Mouse (Mus musculus): Measurements from ENCODE around the gene March5. TPM values are rescaled to one million over a fixed set of nuclear protein-coding genes. Genes with fewer than 3 reads are reported as not detected.
"Not testable (repeated sequence)": the region's sequence is repeated elsewhere in the genome, so short reads cannot be mapped to it uniquely, and the experiment has no call there.

Gene March5
- polyA plus RNA-seq, 1 experiment from 2014 or later = 76.9 TPM

DNA sequence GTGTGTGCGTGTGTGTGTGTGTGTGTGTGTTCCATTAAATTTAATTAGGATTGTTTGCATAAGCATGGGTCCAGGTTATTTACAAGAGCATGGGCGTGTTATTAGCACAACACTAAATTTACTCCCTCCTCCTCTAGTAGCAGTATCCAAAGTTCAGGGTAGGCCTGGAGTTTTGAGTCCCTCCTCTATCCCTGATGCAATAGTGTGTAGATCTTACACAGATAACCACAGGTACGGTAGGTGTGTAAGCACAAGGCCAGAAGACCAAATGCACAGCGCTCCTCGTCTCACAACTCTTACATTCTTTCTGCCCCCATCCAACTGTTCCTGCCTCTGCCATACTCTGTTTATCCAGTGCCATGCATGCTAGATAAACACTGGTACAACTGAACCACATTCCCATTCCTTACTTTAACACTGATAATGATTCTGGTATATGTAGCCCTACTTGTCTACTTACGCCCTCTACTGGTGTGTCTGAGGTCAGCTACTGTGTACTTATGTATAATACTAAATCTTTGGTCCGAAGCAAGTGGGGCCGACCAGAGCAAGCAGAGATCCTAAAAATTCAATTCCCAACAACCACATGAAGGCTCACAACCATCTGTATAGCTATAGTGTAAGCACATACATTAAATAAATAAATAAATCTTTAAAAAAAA is 2.3 kb downstream of the March5 start:
- H3K9ac ChIP-seq = peak overlapping the region; percentile 19; the same call in 1 of the 2 replicates
- peaks cover 35% of the 10 kb centered on the region for H3K36me3 ChIP-seq
- H3K4me3 ChIP-seq = peak overlapping the region; percentile 86
- ATAC-seq (ENCODE audit: extremely low read depth, insufficient number of reproducible peaks, low FRiP score, low TSS enrichment) = no peak
- no peak overlapping the region for H3K27ac ChIP-seq (replicated peaks)
- WGBS = 87% methylated on average over 8 of the region's 8 CpGs
- H3K27me3 ChIP-seq (replicated peaks) = no peaks in the 10 kb centered on the region
- H3K4me1 ChIP-seq = peaks cover 31% of the 10 kb centered on the region
- H3K4me2 ChIP-seq = peak overlapping the region; percentile 82
- no peaks in the 10 kb centered on the region for H3K9me3 ChIP-seq

DNA sequence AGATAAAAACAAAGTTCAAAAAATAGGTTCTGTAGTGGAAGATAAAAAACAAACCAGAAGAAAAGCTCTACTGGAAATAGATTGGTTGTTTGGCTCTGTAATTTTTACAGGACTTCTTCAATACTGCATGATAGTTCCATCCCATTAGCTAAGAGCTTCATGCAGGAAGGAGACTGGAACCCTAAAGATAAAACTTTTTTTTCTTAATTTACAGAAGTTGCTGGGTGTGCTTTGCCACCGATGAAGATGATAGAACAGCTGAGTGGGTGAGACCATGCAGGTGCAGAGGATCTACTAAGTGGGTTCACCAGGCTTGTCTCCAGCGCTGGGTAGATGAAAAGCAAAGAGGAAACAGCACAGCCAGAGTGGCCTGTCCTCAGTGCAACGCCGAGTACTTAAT is 3.1 kb downstream of the March5 start:
- H3K9ac ChIP-seq = no peak overlapping the region
- no peaks in the 10 kb centered on the region for H3K9me3 ChIP-seq
- no peaks in the 10 kb centered on the region for H3K27me3 ChIP-seq (replicated peaks)
- ATAC-seq (ENCODE audit: extremely low read depth, insufficient number of reproducible peaks, low FRiP score, low TSS enrichment) = no peak
- 84% methylated on average over 4 of the region's 4 CpGs for WGBS
- no peak overlapping the region; the same call in 1 of the 2 replicates for H3K4me2 ChIP-seq
- peaks cover 36% of the 10 kb centered on the region for H3K36me3 ChIP-seq
- H3K27ac ChIP-seq (replicated peaks) = no peak overlapping the region
- peaks cover 36% of the 10 kb centered on the region for H3K4me1 ChIP-seq
- no peak overlapping the region for H3K4me3 ChIP-seq

DNA sequence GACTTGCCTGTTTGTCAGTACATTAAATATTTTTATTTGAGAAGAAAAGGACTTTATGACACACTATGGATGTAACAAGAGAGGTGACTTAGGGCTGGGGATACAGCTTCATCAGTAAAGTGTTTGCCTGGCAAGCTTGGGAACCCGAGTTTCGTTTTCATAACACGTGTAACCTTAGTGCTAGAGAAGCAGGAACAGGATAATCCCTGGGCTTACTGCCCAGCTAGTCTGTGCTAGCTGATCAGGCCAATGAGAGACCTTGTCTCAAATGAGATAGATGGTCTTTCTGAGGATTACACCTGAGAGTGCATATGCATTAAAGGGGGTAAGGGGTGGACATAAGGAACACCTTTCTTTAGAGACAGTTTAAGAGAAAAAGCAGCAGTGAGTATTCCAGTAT is 4.1 kb downstream of the March5 start:
- no peak overlapping the region for H3K9ac ChIP-seq
- H3K4me3 ChIP-seq = no peak overlapping the region
- no peaks in the 10 kb centered on the region for H3K9me3 ChIP-seq
- H3K4me1 ChIP-seq = peaks cover 36% of the 10 kb centered on the region
- H3K36me3 ChIP-seq = peaks cover 42% of the 10 kb centered on the region
- WGBS = 86% methylated on average over 3 of the region's 3 CpGs
- H3K27me3 ChIP-seq (replicated peaks) = no peaks in the 10 kb centered on the region
- H3K27ac ChIP-seq (replicated peaks) = no peak overlapping the region
- no peak overlapping the region for H3K4me2 ChIP-seq
- ATAC-seq (ENCODE audit: extremely low read depth, insufficient number of reproducible peaks, low FRiP score, low TSS enrichment) = no peak

GRCm38 (mm10) chr19:37214711-37215110 is 7.4 kb downstream of the March5 start:
- Histone ChIP-seq H3K9ac (no peak overlapping the region), H3K4me1 (peaks cover 23% of the 10 kb centered on the region), H3K4me3 (no peak overlapping the region), H3K4me2 (peak overlapping the region; percentile 54), H3K9me3 (no peaks in the 10 kb centered on the region), H3K27me3 (replicated peaks) (no peaks in the 10 kb centered on the region), H3K27ac (replicated peaks) (peak overlapping the region; percentile 60), H3K36me3 (peaks cover 73% of the 10 kb centered on the region)
- 16% methylated on average over 2 of the region's 2 CpGs for WGBS
- no peak for ATAC-seq (ENCODE audit: extremely low read depth, insufficient number of reproducible peaks, low FRiP score, low TSS enrichment)

DNA sequence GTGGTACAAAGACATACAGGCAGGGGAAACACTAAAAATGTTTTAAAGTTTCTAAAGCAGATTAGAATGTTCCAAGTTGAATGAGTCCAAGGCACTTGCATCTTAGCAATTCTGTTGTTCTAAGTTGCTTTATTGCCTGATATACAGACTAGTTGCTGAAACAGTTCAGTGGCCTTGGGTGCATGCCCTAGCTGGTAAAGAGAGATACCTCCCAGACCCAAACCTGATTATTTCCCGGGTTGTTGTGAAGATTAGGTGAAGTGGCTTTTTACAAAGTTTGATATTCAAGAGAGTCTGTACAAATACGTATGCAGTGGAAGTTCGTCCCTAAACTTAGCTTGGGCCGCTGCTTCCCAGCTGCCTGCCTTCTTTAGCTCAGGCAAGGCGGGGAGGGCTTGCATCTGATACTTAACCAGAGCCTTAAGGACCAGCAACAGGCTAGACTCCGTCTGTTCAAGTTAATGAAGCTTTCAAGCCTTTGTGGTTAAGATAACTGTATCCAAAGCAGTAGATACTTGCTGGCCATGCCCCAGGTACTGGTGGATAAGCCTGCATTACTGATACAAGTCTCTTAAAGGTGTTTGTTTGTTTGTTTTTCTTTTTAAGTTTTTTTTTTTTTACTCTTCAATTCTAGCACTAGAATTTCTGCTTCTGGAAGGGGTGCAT is 18.0 kb downstream of the March5 start:
- no peak for ATAC-seq (ENCODE audit: extremely low read depth, insufficient number of reproducible peaks, low FRiP score, low TSS enrichment)
- H3K9ac ChIP-seq = no peak overlapping the region
- H3K27ac ChIP-seq (replicated peaks) = no peak overlapping the region
- H3K4me3 ChIP-seq = no peak overlapping the region
- no peaks in the 10 kb centered on the region for H3K9me3 ChIP-seq
- no peak overlapping the region for H3K4me2 ChIP-seq
- no peaks in the 10 kb centered on the region for H3K27me3 ChIP-seq (replicated peaks)
- no peaks in the 10 kb centered on the region for H3K4me1 ChIP-seq
- WGBS = 63% methylated on average over 6 of the region's 6 CpGs
- peaks cover 52% of the 10 kb centered on the region for H3K36me3 ChIP-seq

- not testable (repeated sequence) for H3K9me3 ChIP-seq; H3K36me3 ChIP-seq; H3K4me3 ChIP-seq; ATAC-seq (ENCODE audit: extremely low read depth, insufficient number of reproducible peaks, low FRiP score, low TSS enrichment); H3K9ac ChIP-seq; H3K27ac ChIP-seq (replicated peaks); H3K4me1 ChIP-seq
- H3K27me3 ChIP-seq (replicated peaks) = peaks cover 50% of the 10 kb centered on the region
- WGBS = 61% methylated on average over 9 of the region's 9 CpGs
- H3K4me2 ChIP-seq = peak overlapping the region; percentile 90; the same call in 1 of the 2 replicates
Observed at GRCm38 (mm10) chr19:37232598-37232997, 25.3 kb downstream of the March5 start.

DNA sequence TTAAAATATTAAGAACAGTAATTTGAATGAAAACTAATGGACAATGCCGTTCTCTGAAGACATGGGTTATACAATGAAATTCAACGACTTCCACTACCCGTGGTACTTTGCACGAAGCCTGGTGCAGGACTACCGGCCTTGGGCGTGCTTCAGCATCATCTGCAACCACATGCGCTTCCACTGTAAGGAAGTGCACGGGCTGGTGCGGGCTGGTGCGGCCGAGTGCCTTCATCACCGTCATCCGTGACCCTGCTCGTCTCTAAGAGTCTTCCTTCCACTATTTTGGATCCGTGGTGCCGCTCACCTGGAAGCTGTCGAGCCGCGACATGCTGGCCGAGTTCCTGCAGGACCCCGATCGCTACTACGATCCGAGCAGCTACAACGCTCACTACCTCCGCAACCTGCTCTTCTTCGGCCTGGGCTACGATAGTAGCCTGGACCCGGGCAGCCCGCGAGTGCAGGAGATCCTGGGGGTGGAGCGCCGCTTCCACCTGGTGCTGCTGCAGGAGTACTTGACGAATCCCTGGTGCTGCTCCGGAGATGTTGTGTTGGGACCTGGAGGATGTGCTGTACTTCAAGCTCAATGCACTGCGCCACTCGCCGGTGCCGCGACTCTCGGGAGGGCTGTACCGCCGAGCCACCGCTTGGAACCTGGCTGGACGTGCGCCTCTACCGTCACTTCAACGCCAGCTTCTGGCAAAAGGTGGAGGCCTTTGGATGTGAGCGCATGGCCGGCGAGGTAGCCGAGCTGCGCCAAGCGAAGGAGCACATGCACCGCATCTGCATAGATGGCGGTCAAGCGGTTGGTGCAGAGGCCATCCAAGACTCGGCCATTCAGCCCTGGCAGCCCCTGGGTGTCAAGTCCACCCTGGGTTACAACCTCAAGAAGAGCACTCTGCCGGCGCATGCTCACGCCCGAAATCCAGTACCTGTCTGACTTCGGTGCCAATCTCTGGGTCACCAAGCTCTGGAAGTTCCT is 26.5 kb downstream of the March5 start:
- Histone ChIP-seq H3K4me1 (peaks cover 19% of the 10 kb centered on the region), H3K9ac (peak overlapping the region; percentile 74), H3K4me3 (peak overlapping the region; percentile 56), H3K27ac (replicated peaks) (no peak overlapping the region), H3K27me3 (replicated peaks) (peaks cover 56% of the 10 kb centered on the region), H3K4me2 (peak overlapping the region; percentile 90), H3K36me3 (no peaks in the 10 kb centered on the region), H3K9me3 (no peaks in the 10 kb centered on the region)
- peak; percentile 52 for ATAC-seq (ENCODE audit: extremely low read depth, insufficient number of reproducible peaks, low FRiP score, low TSS enrichment)
- 5% methylated on average over 63 of the region's 63 CpGs for WGBS

GRCm38 (mm10) chr19:37235818-37236217 is 28.5 kb downstream of the March5 start:
- 54% methylated on average over 8 of the region's 8 CpGs for WGBS
- H3K27ac ChIP-seq (replicated peaks) = no peak overlapping the region
- H3K4me1 ChIP-seq = peaks cover 19% of the 10 kb centered on the region
- no peak overlapping the region for H3K4me3 ChIP-seq
- peaks cover 56% of the 10 kb centered on the region for H3K27me3 ChIP-seq (replicated peaks)
- H3K4me2 ChIP-seq = peak overlapping the region; percentile 46; the same call in 1 of the 2 replicates
- no peaks in the 10 kb centered on the region for H3K36me3 ChIP-seq
- H3K9me3 ChIP-seq = no peaks in the 10 kb centered on the region
- no peak for ATAC-seq (ENCODE audit: extremely low read depth, insufficient number of reproducible peaks, low FRiP score, low TSS enrichment)
- no peak overlapping the region for H3K9ac ChIP-seq

DNA sequence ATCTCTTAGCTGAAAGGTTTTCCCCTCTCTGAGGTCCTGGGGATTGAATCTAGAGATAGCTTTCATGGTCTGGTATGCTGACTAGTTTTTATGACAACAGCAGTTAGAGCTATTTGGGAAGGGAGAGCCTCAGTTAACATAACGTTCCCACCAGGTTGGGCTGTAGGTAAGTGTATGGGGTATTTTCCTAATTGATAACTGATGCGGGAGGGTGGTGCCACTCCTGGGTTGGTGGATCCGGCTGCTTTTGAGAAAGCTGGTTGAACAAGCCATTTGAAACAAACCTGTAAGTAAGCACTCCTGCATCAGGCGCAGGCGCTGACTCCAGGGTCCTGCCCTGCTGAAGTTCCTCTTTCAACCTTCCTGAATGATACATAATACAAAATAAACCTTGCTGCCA is 30.0 kb downstream of the March5 start:
- Histone ChIP-seq H3K4me3 (no peak overlapping the region), H3K4me1 (peaks cover 19% of the 10 kb centered on the region), H3K36me3 (no peaks in the 10 kb centered on the region), H3K9ac (no peak overlapping the region), H3K27me3 (replicated peaks) (peaks cover 56% of the 10 kb centered on the region), H3K4me2 (peak overlapping the region; percentile 52), H3K27ac (replicated peaks) (peak overlapping the region; percentile 25; the same call in 1 of the 2 replicates), H3K9me3 (no peaks in the 10 kb centered on the region)
- 56% methylated on average over 5 of the region's 5 CpGs for WGBS
- no peak for ATAC-seq (ENCODE audit: extremely low read depth, insufficient number of reproducible peaks, low FRiP score, low TSS enrichment)

- Histone ChIP-seq H3K4me2 (peak overlapping the region; percentile 52), H3K27ac (replicated peaks) (peak overlapping the region; percentile 25; the same call in 1 of the 2 replicates), H3K27me3 (replicated peaks) (peaks cover 50% of the 10 kb centered on the region), H3K9ac (no peak overlapping the region), H3K9me3 (no peaks in the 10 kb centered on the region), H3K36me3 (no peaks in the 10 kb centered on the region), H3K4me1 (peaks cover 19% of the 10 kb centered on the region), H3K4me3 (0 out of 2 replicates have a peak overlapping the region, but pooled peaks have one; percentile 13)
- peak; percentile 60; the same call in 1 of the 2 replicates for ATAC-seq (ENCODE audit: extremely low read depth, insufficient number of reproducible peaks, low FRiP score, low TSS enrichment)
- WGBS = 4% methylated on average over 15 of the region's 15 CpGs
Observed at GRCm38 (mm10) chr19:37237712-37238437, 30.5 kb downstream of the March5 start.

Data from heart, embryonic 13.5 days (tissue).